Mouse (Mus musculus): ENCODE data around the gene Tmem150a. TPM values are rescaled to one million over a fixed set of nuclear protein-coding genes. Genes with fewer than 3 reads are reported as not detected.

Tmem150a gene
- polyA plus RNA-seq, 1 experiment from 2014 or later, result 16.3 TPM

DNA sequence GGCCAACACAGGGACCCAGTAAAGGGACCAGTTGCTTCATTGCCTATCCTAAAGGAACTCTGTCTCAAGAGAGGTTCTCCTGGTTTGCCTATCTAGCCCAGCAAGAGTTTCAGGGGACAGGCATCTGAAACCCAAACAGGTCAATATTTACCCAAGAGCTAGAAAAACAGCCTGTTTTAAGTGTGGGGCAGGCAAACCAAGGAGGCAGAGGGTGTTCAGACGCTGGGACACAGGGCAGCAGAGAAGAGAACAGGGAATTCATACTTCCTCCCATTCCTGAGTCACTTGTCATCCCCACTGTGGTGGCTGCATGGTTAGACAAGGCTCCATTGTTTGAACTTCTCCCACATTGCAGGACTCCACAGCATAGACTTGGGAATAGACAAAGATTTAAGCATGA is 16.3 kb downstream of the Tmem150a start:
- Histone ChIP-seq H3K4me1 (ENCODE audit: control insufficient read depth, insufficient read depth, low read length) (peaks cover 6% of the 10 kb centered on the region; the same call in 1 of the 2 replicates), H3K36me3 (ENCODE audit: control insufficient read depth, insufficient read depth, low read length) (no peaks in the 10 kb centered on the region), H3K9me3 (ENCODE audit: control insufficient read depth, low read length) (no peaks in the 10 kb centered on the region), H3K4me2 (ENCODE audit: low read depth, low read length) (no peak overlapping the region), H3K27ac (replicated peaks; ENCODE audit: low read depth, low read length) (peak overlapping the region; percentile 19; the same call in 1 of the 2 replicates), H3K27me3 (replicated peaks; ENCODE audit: control insufficient read depth, insufficient read depth, low read length) (no peaks in the 10 kb centered on the region), H3K4me3 (ENCODE audit: low read depth, low read length) (no peak overlapping the region), H3K9ac (ENCODE audit: low read depth, low read length) (0 out of 2 replicates have a peak overlapping the region, but pooled peaks have one; percentile 11)
- WGBS, result 0% methylated on average over 1 of the region's 1 CpGs
- no peak for DNase-seq (ENCODE audit: low spot score)
- peak; percentile 35; the same call in 1 of the 2 replicates for ATAC-seq (ENCODE audit: low read depth)

DNA sequence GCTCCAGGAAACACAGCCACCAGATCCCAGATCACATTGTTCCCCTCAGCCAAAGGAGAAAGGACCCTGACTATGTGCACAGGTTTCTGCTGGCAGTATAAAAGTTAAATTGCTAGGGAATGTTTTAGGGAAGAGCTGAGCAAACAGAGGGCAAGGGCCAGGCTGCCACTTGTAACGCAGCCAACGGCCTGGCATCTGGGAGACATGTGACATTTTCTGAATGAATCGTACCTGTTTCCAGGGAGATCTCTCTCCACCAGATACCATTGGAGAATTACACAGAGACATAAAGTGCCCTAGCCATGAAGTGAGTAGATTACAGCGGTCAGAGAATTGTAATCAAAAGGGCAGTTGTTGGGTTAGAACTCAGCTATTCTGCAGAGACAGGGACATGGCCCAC is 17.9 kb downstream of the Tmem150a start:
- Histone ChIP-seq H3K4me2 (ENCODE audit: low read depth, low read length) (no peak overlapping the region), H3K4me3 (ENCODE audit: low read depth, low read length) (no peak overlapping the region), H3K27me3 (replicated peaks; ENCODE audit: control insufficient read depth, insufficient read depth, low read length) (no peaks in the 10 kb centered on the region), H3K4me1 (ENCODE audit: control insufficient read depth, insufficient read depth, low read length) (peaks cover 6% of the 10 kb centered on the region; the same call in 1 of the 2 replicates), H3K9ac (ENCODE audit: low read depth, low read length) (no peak overlapping the region), H3K36me3 (ENCODE audit: control insufficient read depth, insufficient read depth, low read length) (no peaks in the 10 kb centered on the region), H3K9me3 (ENCODE audit: control insufficient read depth, low read length) (no peaks in the 10 kb centered on the region), H3K27ac (replicated peaks; ENCODE audit: low read depth, low read length) (no peak overlapping the region)
- WGBS, result 82% methylated on average over 4 of the region's 4 CpGs
- ATAC-seq (ENCODE audit: low read depth), result no peak
- no peak for DNase-seq (ENCODE audit: low spot score)

DNA sequence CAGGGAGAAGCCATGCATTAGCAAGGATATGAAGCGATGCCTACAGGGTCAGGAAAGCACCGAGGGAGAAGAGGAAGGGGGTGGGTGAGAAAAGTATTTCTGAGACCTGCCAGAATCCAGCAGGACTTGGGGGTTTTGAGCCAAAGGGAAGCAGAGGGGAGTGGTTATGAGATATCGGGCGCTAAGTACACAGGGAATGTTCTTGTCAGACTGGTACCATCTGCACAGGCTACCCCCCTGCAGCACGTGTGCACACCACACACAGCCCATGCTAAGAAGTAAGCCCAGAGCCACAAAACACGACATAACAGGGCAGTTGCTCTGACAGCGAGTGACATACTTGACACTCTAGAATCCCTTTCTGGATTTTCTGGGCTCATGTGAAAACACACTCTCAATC is 19.0 kb downstream of the Tmem150a start:
- DNase-seq (ENCODE audit: low spot score), result no peak
- H3K27me3 ChIP-seq (replicated peaks; ENCODE audit: control insufficient read depth, insufficient read depth, low read length), result no peaks in the 10 kb centered on the region
- H3K9ac ChIP-seq (ENCODE audit: low read depth, low read length), result no peak overlapping the region
- no peaks in the 10 kb centered on the region for H3K36me3 ChIP-seq (ENCODE audit: control insufficient read depth, insufficient read depth, low read length)
- no peaks in the 10 kb centered on the region for H3K9me3 ChIP-seq (ENCODE audit: control insufficient read depth, low read length)
- no peak overlapping the region for H3K27ac ChIP-seq (replicated peaks; ENCODE audit: low read depth, low read length)
- no peak overlapping the region for H3K4me3 ChIP-seq (ENCODE audit: low read depth, low read length)
- ATAC-seq (ENCODE audit: low read depth), result no peak
- no peak overlapping the region for H3K4me2 ChIP-seq (ENCODE audit: low read depth, low read length)
- peaks cover 6% of the 10 kb centered on the region; the same call in 1 of the 2 replicates for H3K4me1 ChIP-seq (ENCODE audit: control insufficient read depth, insufficient read depth, low read length)
- 57% methylated on average over 7 of the region's 7 CpGs for WGBS

DNA sequence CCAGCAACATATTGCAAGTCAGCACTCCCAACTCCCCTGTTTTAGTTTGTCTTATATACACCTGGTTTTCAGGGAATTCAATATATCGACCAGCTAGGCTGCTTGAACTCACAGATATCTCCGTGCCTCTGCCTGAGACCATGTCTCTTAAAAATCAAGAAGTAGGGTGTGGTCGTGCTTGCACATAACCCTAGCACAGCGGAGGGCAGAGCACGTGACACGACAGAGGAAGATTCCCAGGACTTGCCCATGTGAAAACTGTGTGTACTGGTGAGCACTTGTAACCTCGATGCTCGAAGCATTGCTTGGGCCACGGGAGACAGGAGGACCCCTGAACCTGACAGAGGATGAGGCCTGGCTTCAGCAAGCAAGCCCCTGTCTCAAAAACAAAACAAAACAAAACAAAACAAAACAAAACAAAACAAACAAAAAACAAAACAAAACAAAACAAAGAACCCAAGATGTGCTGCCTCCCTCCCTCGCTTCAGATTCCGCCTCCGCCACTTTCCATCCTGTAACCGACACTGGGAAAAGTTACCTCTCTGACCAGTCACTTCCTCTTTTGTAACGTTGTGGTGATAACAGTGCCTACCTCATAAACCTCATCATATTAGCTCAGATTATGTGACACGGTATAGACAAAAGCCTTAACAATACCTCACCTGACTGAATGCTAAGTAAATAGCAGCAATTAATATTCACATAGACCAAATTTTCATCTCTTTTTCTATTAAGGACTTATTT is 19.7 kb downstream of the Tmem150a start:
- Histone ChIP-seq H3K9me3 (ENCODE audit: control insufficient read depth, low read length) (no peaks in the 10 kb centered on the region), H3K4me3 (ENCODE audit: low read depth, low read length) (no peak overlapping the region), H3K4me2 (ENCODE audit: low read depth, low read length) (no peak overlapping the region), H3K36me3 (ENCODE audit: control insufficient read depth, insufficient read depth, low read length) (no peaks in the 10 kb centered on the region), H3K9ac (ENCODE audit: low read depth, low read length) (no peak overlapping the region), H3K4me1 (ENCODE audit: control insufficient read depth, insufficient read depth, low read length) (peaks cover 6% of the 10 kb centered on the region; the same call in 1 of the 2 replicates), H3K27ac (replicated peaks; ENCODE audit: low read depth, low read length) (no peak overlapping the region), H3K27me3 (replicated peaks; ENCODE audit: control insufficient read depth, insufficient read depth, low read length) (no peaks in the 10 kb centered on the region)
- DNase-seq (ENCODE audit: low spot score) (no peak), ATAC-seq (ENCODE audit: low read depth) (no peak)
- 78% methylated on average over 15 of the region's 15 CpGs for WGBS

DNA sequence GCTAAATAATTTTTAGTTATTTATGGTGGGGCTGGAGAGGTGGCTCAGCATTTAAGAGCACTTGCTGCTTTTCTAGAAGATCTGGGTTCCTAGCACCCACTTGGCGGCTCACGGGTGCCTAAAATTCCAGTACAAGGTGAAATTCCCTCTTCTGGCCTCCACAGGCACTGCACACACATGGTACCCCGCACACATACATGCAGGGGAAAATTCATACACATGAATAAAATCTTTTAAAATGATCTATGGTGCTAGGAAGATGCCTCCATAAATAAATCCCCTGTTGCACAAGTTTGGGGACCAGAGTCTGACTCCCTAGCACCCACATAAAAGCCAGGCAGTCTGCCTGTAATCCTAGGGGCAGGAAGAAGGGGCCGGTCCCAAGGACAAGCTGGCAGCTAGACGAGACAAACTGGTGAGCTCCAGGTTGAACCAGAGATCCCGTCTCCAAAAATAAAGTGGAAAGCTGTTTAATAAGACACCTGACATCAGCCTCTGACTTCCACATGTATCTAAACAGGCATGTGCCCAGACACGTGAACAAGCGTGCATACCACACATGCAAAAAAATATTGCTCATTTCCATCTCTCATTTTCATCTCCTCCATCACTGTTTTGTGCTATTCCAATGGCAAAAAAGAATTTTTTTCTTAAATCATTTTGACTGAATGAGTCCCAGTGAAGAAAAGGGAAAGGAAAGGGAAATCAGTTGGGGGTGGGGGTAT is 23.4 kb downstream of the Tmem150a start:
- Histone ChIP-seq H3K4me3 (ENCODE audit: low read depth, low read length) (no peak overlapping the region), H3K36me3 (ENCODE audit: control insufficient read depth, insufficient read depth, low read length) (no peaks in the 10 kb centered on the region), H3K27me3 (replicated peaks; ENCODE audit: control insufficient read depth, insufficient read depth, low read length) (no peaks in the 10 kb centered on the region; the same call in 1 of the 2 replicates), H3K4me1 (ENCODE audit: control insufficient read depth, insufficient read depth, low read length) (no peaks in the 10 kb centered on the region), H3K9me3 (ENCODE audit: control insufficient read depth, low read length) (no peaks in the 10 kb centered on the region), H3K4me2 (ENCODE audit: low read depth, low read length) (no peak overlapping the region), H3K9ac (ENCODE audit: low read depth, low read length) (no peak overlapping the region), H3K27ac (replicated peaks; ENCODE audit: low read depth, low read length) (no peak overlapping the region)
- no peak for ATAC-seq (ENCODE audit: low read depth)
- DNase-seq (ENCODE audit: low spot score), result no peak
- 87% methylated on average over 8 of the region's 8 CpGs for WGBS

DNA sequence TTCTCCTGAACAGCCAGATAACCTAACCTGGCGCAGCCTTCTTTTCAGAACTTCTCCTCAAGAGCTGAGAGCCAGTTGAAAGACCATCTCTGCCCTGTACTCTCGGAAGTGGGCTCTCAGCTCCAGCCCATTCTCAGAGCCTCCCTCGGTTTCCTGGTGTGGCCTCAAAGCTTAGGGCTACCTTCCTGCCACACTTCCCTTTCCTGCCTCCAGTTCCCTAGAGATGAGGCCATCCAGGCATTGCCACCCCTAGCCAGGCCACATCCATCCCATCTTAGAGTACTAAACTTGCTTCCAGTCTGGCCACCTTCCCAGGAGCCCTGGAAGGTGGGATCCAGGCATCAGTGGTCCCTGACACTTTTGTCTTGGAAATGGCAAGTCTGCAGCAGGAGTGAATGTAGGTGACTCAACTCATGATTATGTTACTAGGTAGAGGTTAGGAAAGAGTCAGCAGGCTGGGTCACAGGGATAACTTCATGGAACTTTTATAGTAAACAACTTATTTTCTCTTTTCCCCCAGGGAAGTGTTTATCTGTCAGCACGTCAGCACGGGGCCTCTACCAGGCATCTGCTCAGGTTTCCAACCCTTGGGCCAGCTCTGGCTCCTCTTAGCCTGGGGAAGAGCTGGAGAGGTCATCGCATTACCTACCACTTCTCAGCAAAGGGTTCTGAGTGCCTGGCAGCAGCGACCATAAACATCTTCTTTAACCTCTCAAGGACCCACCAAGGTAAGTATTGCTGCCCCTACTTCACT is 24.3 kb downstream of the Tmem150a start:
- H3K4me1 ChIP-seq (ENCODE audit: control insufficient read depth, insufficient read depth, low read length), result no peaks in the 10 kb centered on the region
- H3K27ac ChIP-seq (replicated peaks; ENCODE audit: low read depth, low read length), result peak overlapping the region; percentile 0; the same call in 1 of the 2 replicates
- peak overlapping the region; percentile 55 for H3K4me3 ChIP-seq (ENCODE audit: low read depth, low read length)
- H3K9me3 ChIP-seq (ENCODE audit: control insufficient read depth, low read length), result no peaks in the 10 kb centered on the region
- H3K36me3 ChIP-seq (ENCODE audit: control insufficient read depth, insufficient read depth, low read length), result peaks cover 6% of the 10 kb centered on the region; the same call in 1 of the 2 replicates
- H3K9ac ChIP-seq (ENCODE audit: low read depth, low read length), result peak overlapping the region; percentile 70
- no peak for ATAC-seq (ENCODE audit: low read depth)
- WGBS, result 42% methylated on average over 7 of the region's 7 CpGs
- peak overlapping the region; percentile 68 for H3K4me2 ChIP-seq (ENCODE audit: low read depth, low read length)
- H3K27me3 ChIP-seq (replicated peaks; ENCODE audit: control insufficient read depth, insufficient read depth, low read length), result no peaks in the 10 kb centered on the region; the same call in 1 of the 2 replicates
- no peak for DNase-seq (ENCODE audit: low spot score)

DNA sequence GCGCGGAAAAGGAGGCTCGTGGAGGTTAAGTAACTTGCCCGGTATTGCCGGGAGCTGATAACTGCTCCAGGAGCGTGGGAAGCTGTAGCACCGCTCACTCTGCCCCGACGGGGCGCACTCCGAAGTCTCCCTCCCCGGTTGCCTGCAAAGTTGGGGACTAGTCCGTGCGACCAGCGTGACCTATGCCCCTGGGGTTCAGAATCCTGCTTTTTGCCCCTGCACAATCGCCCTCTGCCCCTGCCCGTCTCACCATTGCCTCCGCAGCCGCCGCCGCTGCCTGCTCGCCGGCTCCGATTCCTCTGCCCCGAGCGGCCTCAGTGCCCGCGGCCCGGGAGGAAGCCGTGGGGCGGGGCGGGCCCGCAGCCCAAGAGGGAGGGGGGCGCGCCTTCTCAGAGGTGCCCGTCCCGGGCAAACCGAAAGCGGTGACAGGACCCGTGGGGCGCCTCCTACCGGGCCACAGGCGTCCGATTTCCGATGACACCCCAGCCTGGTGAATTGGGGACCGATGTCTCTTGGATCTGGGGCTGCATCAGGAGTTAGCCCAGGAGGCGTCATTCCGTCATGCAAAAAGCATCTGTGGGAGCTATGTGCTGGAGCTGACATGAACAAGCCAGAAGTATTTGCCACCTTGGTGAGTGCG is 25.0 kb downstream of the Tmem150a start, which contains the start of gene Vamp5:
TSS of gene Vamp5 (minus strand) at position 338 of the 640 bp plus-strand sequence.
- under 1% methylated on average over 33 of the region's 49 CpGs for WGBS
- Histone ChIP-seq H3K36me3 (ENCODE audit: control insufficient read depth, insufficient read depth, low read length) (peaks cover 13% of the 10 kb centered on the region), H3K4me3 (ENCODE audit: low read depth, low read length) (peak within 1 kb of the TSS; percentile 55), H3K4me2 (ENCODE audit: low read depth, low read length) (peak within 1 kb of the TSS; percentile 68), H3K9me3 (ENCODE audit: control insufficient read depth, low read length) (no peaks in the 10 kb centered on the region), H3K9ac (ENCODE audit: low read depth, low read length) (peak within 1 kb of the TSS; percentile 70), H3K27me3 (replicated peaks; ENCODE audit: control insufficient read depth, insufficient read depth, low read length) (no peaks in the 10 kb centered on the region; the same call in 1 of the 2 replicates), H3K27ac (replicated peaks; ENCODE audit: low read depth, low read length) (peak within 1 kb of the TSS; percentile 0; the same call in 1 of the 2 replicates), H3K4me1 (ENCODE audit: control insufficient read depth, insufficient read depth, low read length) (no peaks in the 10 kb centered on the region)
- ATAC-seq (ENCODE audit: low read depth), result peak; percentile 68
- DNase-seq (ENCODE audit: low spot score), result peak; percentile 55

DNA sequence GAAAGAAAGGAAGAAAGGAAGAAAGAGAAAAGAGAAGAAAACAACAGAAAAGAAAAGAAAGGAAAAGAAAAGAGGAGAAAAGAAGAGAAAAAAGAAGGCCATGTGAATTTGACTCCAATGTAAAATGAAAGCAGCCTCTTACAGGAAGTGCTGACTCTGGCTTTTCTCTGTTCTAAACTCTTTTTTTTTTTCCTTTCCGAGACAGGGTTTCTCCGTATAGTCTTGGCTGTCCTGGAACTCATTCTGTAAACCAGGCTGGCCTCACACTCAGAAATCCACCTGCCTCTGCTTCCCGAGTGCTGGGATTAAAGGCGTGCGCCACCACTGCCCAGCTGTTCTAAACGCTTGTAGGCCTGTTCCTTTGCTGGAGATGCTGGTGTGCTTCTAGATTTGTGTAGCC is 27.2 kb downstream of the Tmem150a start:
- no peak for ATAC-seq (ENCODE audit: low read depth)
- peaks cover 29% of the 10 kb centered on the region for H3K36me3 ChIP-seq (ENCODE audit: control insufficient read depth, insufficient read depth, low read length)
- 77% methylated on average over 6 of the region's 6 CpGs for WGBS

More for the DNA sequence above, 27.2 kb downstream of the Tmem150a start:
- H3K27me3 ChIP-seq (replicated peaks; ENCODE audit: control insufficient read depth, insufficient read depth, low read length), result no peaks in the 10 kb centered on the region; the same call in 1 of the 2 replicates
- no peak overlapping the region for H3K27ac ChIP-seq (replicated peaks; ENCODE audit: low read depth, low read length)
- no peak for DNase-seq (ENCODE audit: low spot score)
- H3K4me3 ChIP-seq (ENCODE audit: low read depth, low read length), result no peak overlapping the region
- H3K9me3 ChIP-seq (ENCODE audit: control insufficient read depth, low read length), result no peaks in the 10 kb centered on the region
- no peak overlapping the region for H3K4me2 ChIP-seq (ENCODE audit: low read depth, low read length)
- H3K4me1 ChIP-seq (ENCODE audit: control insufficient read depth, insufficient read depth, low read length), result no peaks in the 10 kb centered on the region
- no peak overlapping the region for H3K9ac ChIP-seq (ENCODE audit: low read depth, low read length)
